Mouse (Mus musculus) hindbrain, postnatal 0 days (tissue): ENCODE measurements at regions not wholly inside any gene's neighbourhood (a gene's known extent, or its start where the extent isn't known, plus 50 kb on each side); places are given as distances from the start of the nearest gene placed in this dataset.

Experiments
- ATAC-seq: fragments of 200-750 bp; cut with Nextera tagmentation; 2 replicates; pipeline ENCODE4 v1.8.0; 2017; ENCODE audit warnings: mild to moderate bottlenecking, moderate TSS enrichment, moderate library complexity
- DNase-seq: peaks from one replicate; pipeline ENCODE4 v3.0.0-alpha.2; 2015; ENCODE audit warnings: low spot score
- H3K27ac ChIP-seq: fragments of 300-500 bp; sonication (generic); 2 replicates; pipeline ENCODE4 v1.5.1; 2014; ENCODE audit warnings: mild to moderate bottlenecking
- H3K27me3 ChIP-seq: fragments of 300-500 bp; sonication (generic); 2 replicates; pipeline ENCODE4 v1.6.1; 2014; ENCODE audit warnings: low read length, mixed read lengths; ENCODE audit not compliant: insufficient read depth
- H3K36me3 ChIP-seq: fragments of 300-500 bp; sonication (generic); 2 replicates; pipeline ENCODE4 v1.6.1; 2014; ENCODE audit warnings: low read length, mixed read lengths; ENCODE audit not compliant: insufficient read depth
- H3K4me1 ChIP-seq: fragments of 300-500 bp; sonication (generic); 2 replicates; pipeline ENCODE4 v1.6.1; 2014; ENCODE audit warnings: antibody characterized with exemption, low read length, mixed read lengths; ENCODE audit not compliant: insufficient read depth
- H3K4me2 ChIP-seq: fragments of 300-500 bp; sonication (generic); 2 replicates; pipeline ENCODE4 v1.6.1; 2014; ENCODE audit warnings: low read depth, mild to moderate bottlenecking, low read length, moderate library complexity, mixed read lengths
- H3K4me3 ChIP-seq: fragments of 300-500 bp; sonication (generic); 2 replicates; pipeline ENCODE4 v1.5.1; 2014; ENCODE audit warnings: low read length
- H3K9ac ChIP-seq: fragments of 300-500 bp; sonication (generic); replicated peaks from 2 replicates; pipeline ENCODE4 v1.6.1; 2014; ENCODE audit warnings: mild to moderate bottlenecking, low read length, moderate library complexity, mixed read lengths
- H3K9me3 ChIP-seq: fragments of 300-500 bp; sonication (generic); 2 replicates; pipeline ENCODE4 v1.6.1; 2016; ENCODE audit warnings: low read length, mixed read lengths
- CTCF ChIP-seq: IDR thresholded peaks from 2 replicates; pipeline ENCODE4 v1.5.1; 2016; ENCODE audit warnings: antibody characterized with exemption, control low read depth, low read depth
- WGBS: fragments of 180-500 bp; shearing (Covaris S2); extraction: QIAGEN DNeasy Blood & Tissue Kit; methylation state at CpG from one replicate; pipeline ENCODE4 v1.1.7; 2014; 5-methylcytosine and 5-hydroxymethylcytosine counted together

GRCm38 (mm10) chr13:55895505-55895904, 59.5 kb upstream of the Pitx1 start:
- no peak for TF ChIP-seq CTCF
- Histone ChIP-seq H3K4me2 (no peak overlapping the region), H3K27ac (no peak overlapping the region), H3K9ac (no peak overlapping the region), H3K4me1 (0 out of 2 replicates have a peak, but pooled peaks cover 6% of the 10 kb centered on the region), H3K9me3 (no peaks in the 10 kb centered on the region), H3K4me3 (no peak overlapping the region), H3K36me3 (no peaks in the 10 kb centered on the region), H3K27me3 (no peaks in the 10 kb centered on the region)
- no peak for ATAC-seq
- DNase-seq: no peak
- 92% methylated on average over 5 of the region's 5 CpGs for WGBS

DNA sequence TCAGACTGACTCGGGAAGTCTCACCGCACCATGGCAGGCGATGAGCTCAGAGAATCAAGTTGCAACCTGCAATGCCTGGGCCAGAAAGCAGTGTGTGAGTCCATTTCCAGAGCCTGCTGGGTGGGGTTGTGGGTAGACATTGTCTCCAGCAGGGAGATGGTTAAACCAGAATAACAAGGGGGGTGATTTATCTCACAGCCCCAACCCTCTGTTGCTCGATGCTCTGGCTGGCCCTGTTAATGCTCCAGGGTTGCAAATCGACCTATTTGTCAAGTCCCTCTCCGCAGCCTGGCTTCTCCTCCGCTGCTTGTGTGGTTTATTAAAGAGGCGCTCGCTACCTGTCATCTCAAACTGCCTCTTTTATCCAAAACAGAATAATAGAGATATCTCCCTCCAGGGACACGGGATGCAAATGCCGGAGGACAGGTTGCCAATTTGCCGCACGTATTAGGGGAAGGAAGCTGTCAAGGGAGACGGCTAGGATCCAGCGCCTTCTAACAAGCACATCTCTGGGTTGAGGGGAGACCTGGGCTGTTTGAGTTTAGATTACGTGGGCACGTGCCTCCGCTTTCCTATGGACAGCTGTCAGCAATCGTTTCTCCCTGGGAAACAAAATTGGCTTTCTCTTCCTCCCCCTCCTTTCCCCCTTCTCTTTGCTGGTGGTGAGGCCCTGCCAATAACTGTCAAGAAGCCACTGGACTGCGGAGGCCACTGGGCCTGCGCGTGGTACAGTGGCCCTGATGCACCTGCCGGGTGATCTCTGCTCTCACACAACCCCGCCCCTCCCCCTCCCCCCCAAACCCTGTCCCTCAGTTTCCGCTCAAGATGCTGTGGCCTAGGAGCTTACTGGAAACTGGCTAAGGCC, 57.4 kb upstream of the Pitx1 start:
- peak; percentile 31 for DNase-seq
- H3K9me3 ChIP-seq: no peaks in the 10 kb centered on the region
- H3K27me3 ChIP-seq: no peaks in the 10 kb centered on the region
- H3K27ac ChIP-seq: no peak overlapping the region
- 38% methylated on average over 25 of the region's 25 CpGs for WGBS
- no peak overlapping the region for H3K4me2 ChIP-seq
- H3K4me1 ChIP-seq: no peaks in the 10 kb centered on the region
- no peak for TF ChIP-seq CTCF
- no peaks in the 10 kb centered on the region for H3K36me3 ChIP-seq
- H3K9ac ChIP-seq: no peak overlapping the region
- ATAC-seq: peak; percentile 36; the same call in 1 of the 2 replicates
- no peak overlapping the region for H3K4me3 ChIP-seq

- H3K27me3 ChIP-seq: no peaks in the 10 kb centered on the region
- WGBS: 98% methylated on average over 3 of the region's 3 CpGs
- no peak for TF ChIP-seq CTCF
- H3K36me3 ChIP-seq: no peaks in the 10 kb centered on the region
- no peak overlapping the region for H3K9ac ChIP-seq
- ATAC-seq (no peak), DNase-seq (no peak)
- no peaks in the 10 kb centered on the region for H3K4me1 ChIP-seq
- no peak overlapping the region for H3K27ac ChIP-seq
- no peak overlapping the region for H3K4me3 ChIP-seq
- no peak overlapping the region for H3K4me2 ChIP-seq
- no peaks in the 10 kb centered on the region for H3K9me3 ChIP-seq
Measured at GRCm38 (mm10) chr13:55892250-55892649, 56.3 kb upstream of the Pitx1 start.

- ATAC-seq (no peak), DNase-seq (no peak)
- WGBS: 71% methylated on average over 13 of the region's 13 CpGs
- H3K9ac ChIP-seq: no peak overlapping the region
- H3K27me3 ChIP-seq: no peaks in the 10 kb centered on the region; the same call in 1 of the 2 replicates
- no peaks in the 10 kb centered on the region for H3K9me3 ChIP-seq
- TF ChIP-seq CTCF: no peak
- H3K4me3 ChIP-seq: no peak overlapping the region
- H3K27ac ChIP-seq: no peak overlapping the region
- no peaks in the 10 kb centered on the region for H3K36me3 ChIP-seq
- H3K4me1 ChIP-seq: no peaks in the 10 kb centered on the region
- H3K4me2 ChIP-seq: no peak overlapping the region
Measured at GRCm38 (mm10) chr13:55887099-55887736, 51.2 kb upstream of the Pitx1 start.
